Mouse (Mus musculus) kidney, postnatal 25 days (tissue): ENCODE data around the gene Hist1h4f.
"Not testable (repeated sequence)": the region's sequence is repeated elsewhere in the genome, so short reads cannot be mapped to it uniquely, and the experiment has no call there.

ENCODE experiments used
- DNase-seq, 2 experiments: peaks; one replicate each; pipeline ENCODE4 v3.0.0; 2021; ENCODE audit warnings: mixed read lengths in 2 of 2

The Hist1h4f gene

DNA sequence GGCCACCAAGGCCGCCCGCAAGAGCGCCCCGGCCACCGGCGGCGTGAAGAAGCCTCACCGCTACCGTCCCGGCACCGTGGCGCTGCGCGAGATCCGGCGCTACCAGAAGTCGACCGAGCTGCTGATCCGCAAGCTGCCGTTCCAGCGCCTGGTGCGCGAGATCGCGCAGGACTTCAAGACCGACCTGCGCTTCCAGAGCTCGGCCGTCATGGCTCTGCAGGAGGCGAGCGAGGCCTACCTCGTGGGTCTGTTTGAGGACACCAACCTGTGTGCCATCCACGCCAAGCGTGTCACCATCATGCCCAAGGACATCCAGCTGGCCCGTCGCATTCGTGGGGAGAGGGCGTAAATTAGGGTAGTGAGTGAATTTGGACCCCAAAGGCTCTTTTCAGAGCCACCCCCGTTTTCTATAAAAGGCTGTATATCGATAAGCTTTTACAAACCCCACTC is 24.4 kb upstream of the Hist1h4f start:
- not testable (repeated sequence) for DNase-seq

GRCm38 (mm10) chr13:23575271-23575851 is 23.9 kb upstream of the Hist1h4f start, which contains the start of gene Hist1h3d:
Gene Hist1h3d (plus strand): TSS chr13:23575763.
- no peak for DNase-seq

GRCm38 (mm10) chr13:23574546-23575170 is 23.2 kb upstream of the Hist1h4f start:
- DNase-seq: not testable (repeated sequence)

- DNase-seq: peak; percentile 90 to 94
Observed at GRCm38 (mm10) chr13:23573898-23574524, 22.6 kb upstream of the Hist1h4f start, which contains the start of the genes Hist1h2bf and Hist1h2ad. Gene Hist1h2bf (minus strand): TSS chr13:23574196. Gene Hist1h2ad (plus strand): TSS chr13:23574381.

GRCm38 (mm10) chr13:23573034-23573897 is 21.8 kb upstream of the Hist1h4f start:
- not testable (repeated sequence) for DNase-seq

DNA sequence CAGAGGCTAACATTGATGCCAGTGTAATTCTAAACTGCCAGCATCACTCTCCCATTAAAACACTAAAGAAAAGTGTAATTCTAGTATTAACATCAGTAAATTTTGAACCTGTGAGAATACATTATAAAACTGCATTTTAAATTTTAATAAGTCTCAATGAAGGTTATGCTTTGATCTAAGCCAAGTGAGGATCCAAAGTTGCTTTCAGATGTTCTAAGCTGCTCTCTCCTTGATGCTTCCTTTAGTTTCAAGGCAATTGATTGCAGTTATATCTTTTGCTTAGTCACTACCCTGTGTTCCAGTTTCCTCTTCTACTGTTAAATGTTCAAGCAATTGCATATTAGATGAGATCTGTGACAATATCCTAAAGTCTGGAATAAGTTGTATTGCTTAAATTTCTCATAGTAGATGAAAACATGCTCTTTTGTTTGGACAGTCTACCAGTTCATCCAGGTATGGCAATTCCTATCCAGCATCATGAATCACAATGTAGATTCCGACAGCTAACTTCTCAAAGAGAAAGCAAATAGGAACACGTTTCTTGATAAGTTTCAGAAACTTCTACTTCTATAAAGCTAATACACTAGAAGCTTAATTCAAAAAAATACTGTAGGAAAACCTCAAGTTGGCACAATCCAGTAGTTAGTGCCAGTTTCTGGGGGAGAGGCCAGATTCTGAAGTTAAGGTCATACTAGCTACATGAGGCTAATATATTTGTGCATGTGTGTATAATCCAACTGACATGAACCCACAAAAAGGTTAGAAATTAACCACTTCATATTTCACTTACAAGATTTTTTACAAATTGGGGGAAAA is 21.0 kb upstream of the Hist1h4f start:
- no peak for DNase-seq

- DNase-seq: not testable (repeated sequence)
Observed at GRCm38 (mm10) chr13:23571504-23572217, 20.2 kb upstream of the Hist1h4f start.

DNA sequence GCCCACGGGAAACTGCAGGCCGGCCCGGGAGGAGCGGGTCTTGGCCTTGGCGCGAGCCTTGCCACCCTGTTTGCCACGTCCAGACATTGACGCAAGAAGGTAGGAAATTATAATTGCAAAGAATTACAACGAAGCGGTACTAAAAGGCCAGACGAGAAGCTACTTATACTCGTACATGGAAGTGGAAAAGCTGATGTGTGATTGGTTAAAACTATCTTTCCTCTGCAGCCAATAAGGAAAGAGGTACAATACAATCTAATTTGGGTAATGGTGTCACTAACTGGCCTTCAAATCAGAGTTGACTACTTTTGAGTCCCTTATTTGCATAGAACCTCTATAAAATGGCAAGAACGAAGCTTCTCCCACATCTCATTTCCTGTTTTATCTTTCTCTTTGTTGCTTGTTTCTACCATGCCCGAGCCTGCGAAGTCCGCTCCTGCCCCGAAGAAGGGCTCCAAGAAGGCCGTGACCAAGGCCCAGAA is 19.6 kb upstream of the Hist1h4f start, which contains the start of the genes Hist1h2ae and Hist1h2bg:
Gene Hist1h2ae, minus strand, starts transcription at position 199 of the 482 bp plus-strand sequence.
Gene Hist1h2bg, plus strand, starts transcription at position 375 of the 482 bp plus-strand sequence.
- DNase-seq: peak in 1 of 2 experiments; percentile 60

GRCm38 (mm10) chr13:23570261-23571021 is 19.0 kb upstream of the Hist1h4f start:
- DNase-seq: not testable (repeated sequence)

- no peak for DNase-seq
Observed at GRCm38 (mm10) chr13:23564482-23564881, 13.0 kb upstream of the Hist1h4f start.

DNA sequence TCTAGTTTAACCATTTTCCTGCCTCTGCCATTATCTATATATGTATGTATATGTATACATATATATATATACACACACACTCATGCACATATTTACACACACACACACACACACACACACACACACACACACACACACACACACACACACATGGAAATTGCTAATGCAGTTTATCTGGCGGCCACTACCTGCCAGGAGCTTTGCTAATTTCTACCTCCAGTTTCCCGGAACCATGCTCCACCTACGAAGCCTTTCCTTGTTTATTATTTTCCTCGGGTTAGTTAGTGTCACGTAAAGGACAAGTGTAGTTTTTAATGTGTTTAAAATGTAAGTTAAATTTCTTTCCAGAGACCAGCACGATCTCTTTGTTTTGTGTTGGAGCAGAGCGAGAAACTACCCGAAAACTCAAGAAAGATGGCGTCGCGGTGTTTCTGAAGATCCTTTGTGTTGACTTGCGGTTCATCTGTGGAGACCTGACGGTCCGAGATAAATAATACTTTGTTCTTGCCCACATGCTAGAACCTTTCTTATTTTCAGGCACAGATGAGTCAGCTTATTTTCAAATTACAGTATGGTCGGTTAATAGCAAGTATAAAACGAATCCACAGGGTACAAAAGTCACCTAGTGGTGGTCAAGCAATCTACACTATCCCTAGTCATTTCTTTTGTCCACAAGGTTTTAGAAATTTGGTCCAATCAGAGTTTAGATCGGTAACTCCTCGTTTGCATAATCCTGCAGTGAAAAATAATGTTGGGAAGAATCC is 11.4 kb upstream of the Hist1h4f start:
- peak in 1 of 2 experiments; percentile 45 for DNase-seq

DNA sequence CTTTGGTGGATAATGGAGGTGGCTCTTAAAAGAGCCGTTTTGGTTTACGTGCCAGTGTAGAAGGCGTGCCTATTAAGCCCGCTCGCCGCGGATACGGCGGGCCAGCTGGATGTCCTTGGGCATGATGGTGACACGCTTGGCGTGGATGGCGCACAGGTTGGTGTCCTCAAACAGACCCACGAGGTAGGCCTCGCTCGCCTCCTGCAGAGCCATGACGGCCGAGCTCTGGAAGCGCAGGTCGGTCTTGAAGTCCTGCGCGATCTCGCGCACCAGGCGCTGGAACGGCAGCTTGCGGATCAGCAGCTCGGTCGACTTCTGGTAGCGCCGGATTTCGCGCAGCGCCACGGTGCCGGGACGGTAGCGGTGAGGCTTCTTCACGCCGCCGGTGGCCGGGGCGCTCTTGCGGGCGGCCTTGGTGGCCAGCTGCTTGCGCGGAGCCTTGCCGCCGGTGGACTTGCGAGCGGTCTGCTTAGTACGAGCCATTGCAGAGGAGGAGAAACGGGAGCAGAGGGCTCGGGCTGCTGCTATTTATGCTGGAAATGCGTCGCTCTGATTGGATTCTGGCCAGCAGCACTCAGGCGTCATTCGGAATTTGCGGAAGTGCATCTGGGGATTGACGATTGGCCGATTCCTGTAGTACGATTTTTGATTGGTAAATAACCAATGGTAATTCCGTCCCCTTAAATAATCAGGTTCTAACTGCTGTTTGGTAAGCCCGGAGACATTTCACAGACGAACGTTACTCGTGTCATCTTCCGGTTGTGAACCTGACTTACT is 10.6 kb upstream of the Hist1h4f start, which contains the start of gene Hist1h3e:
Gene Hist1h3e, minus strand, starts transcription at position 487 of the 777 bp plus-strand sequence.
- DNase-seq: peak; percentile 93 to 96

GRCm38 (mm10) chr13:23561531-23561882 is 10.1 kb upstream of the Hist1h4f start:
- DNase-seq: not testable (repeated sequence)

DNA sequence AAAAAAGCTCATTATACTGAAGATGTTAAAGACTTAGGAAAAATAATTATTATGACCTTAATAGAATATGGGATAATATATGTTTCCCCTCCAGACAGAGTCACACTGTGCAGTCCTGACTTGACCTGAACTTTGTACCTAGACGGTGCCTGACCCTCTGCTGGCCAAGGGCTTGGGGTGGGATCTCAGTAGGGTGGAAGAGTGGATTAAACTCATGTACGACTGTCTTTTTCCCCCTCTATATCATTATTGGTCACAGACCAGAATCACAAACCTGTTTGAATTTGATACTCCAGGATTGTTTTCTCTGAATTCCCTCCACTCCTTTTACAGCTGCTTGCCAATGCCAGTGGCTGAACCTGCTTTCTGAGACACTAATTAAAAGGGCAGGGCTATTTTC is 9.3 kb upstream of the Hist1h4f start:
- not testable (repeated sequence) for DNase-seq

DNA sequence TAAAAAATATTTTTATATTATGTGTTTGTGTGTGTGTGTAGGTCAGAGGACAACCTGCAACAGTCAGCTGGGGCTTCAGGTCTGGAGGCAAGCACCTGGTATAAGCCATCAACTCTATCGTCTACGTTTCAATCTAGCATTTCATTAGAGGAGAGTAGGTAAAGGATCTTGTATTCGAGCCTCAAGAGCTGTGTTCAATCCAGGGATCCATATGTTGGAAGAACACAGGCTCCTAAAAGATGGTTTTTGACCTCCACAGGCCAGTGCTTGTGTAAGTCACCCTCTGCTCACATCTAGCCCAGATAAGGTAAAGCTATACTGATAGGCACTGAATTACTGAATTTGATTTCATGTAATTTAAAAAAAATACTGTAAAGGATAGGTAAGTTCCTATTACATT is 5.5 kb upstream of the Hist1h4f start:
- no peak for DNase-seq

- peak; percentile 73 to 78 for DNase-seq
Observed at GRCm38 (mm10) chr13:23555839-23556416, 4.5 kb upstream of the Hist1h4f start.

DNA sequence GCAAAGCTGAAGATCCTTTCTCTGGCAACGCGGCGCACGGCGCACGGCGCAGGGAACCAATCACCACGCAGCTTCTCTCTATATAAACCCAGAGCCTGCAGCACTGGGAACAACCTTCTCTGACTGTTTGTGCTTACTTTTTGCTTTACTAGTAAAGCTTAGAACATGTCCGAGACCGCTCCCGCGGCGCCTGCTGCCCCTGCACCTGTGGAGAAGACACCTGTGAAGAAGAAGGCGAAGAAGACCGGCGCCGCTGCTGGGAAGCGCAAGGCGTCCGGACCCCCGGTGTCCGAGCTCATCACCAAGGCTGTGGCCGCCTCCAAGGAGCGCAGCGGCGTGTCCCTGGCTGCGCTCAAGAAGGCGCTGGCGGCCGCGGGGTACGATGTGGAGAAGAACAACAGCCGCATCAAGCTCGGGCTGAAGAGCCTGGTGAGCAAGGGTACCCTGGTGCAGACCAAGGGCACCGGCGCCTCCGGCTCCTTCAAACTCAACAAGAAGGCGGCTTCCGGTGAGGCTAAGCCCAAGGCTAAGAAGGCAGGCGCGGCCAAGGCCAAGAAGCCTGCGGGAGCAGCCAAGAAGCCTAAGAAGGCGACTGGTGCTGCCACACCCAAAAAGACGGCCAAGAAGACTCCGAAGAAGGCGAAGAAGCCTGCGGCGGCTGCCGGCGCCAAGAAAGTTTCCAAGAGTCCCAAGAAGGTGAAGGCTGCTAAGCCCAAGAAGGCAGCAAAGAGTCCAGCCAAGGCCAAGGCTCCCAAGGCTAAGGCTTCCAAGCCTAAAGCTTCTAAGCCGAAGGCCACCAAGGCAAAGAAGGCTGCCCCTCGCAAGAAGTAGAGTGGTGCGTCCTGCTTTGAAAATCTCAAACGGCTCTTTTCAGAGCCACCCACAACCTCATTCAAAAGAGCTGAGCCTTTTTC is 3.7 kb upstream of the Hist1h4f start:
- DNase-seq: peak; percentile 70 to 86
